Mouse (Mus musculus): ENCODE measurements around the gene Psd.

Gene Psd

DNA sequence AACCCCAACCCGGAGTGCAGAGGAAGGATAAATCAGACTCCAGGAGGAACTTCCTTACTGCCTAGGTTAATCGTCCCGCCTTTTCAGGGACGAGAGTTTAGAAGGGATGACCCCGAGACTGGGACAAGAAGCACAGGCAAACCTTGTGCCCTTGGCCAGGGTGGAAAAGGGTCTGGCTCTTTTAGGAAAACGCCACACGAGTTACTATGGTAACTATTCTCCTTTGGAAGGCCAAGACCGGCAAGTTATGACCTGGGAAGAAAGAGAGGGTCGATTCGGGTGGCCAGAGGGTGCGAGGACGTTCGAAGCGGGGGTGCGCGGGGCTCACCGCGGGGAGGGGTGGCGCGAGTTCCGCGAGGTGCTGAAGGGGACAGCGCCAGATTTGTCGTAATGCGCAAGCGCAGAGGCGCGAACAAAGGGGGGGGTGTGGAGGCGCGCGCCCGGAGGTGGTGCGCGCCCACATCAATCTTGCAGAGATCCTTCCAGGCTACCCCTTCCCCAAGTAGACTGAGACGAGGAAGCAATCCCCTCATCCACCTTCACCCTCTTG, at the start of gene Psd:
Psd (minus strand) TSS at position 401 of the 550 bp plus-strand sequence.
- DNase-seq (ENCODE audit: low spot score), result no peak

DNA sequence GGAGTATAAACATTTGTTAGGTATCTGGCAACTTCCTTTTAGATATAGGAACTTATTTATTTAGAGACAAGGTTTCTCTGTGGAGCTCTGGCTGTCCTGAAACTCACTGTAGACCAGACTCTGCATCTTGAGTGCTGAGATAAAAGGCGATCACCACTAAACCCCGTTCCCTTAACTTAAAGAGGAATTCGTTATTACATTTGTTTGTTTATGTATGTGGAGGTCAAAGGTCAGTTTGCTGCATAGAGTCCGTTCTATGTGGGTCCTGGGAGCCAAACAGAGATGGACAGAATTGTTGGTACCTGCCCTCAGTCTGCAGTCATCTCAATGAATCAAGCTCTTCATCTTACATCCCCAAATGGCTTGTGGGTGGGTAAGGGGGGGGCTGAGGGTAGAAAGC, 48.9 kb upstream of the Psd start:
- DNase-seq (ENCODE audit: low spot score), result no peak

DNA sequence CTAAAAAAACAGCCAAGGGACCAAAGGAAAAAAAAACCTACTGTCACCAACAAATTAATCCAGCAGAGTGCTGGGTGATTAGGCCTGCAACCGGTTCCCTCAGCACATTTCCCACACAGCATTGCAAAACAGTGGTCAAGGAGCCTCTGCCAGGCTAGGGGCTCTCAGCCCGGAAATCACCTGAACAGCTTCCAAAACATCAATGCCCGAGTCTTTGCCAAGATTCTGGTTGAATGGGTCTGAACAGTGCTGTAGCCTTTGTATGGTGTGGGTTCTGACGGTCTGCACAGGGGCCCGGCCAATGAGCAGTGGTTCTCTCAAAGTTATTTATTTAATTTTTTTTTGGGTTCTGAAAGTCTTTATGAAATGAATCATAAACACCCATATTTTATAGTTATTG, 48.5 kb upstream of the Psd start:
- no peak for DNase-seq (ENCODE audit: low spot score)

DNA sequence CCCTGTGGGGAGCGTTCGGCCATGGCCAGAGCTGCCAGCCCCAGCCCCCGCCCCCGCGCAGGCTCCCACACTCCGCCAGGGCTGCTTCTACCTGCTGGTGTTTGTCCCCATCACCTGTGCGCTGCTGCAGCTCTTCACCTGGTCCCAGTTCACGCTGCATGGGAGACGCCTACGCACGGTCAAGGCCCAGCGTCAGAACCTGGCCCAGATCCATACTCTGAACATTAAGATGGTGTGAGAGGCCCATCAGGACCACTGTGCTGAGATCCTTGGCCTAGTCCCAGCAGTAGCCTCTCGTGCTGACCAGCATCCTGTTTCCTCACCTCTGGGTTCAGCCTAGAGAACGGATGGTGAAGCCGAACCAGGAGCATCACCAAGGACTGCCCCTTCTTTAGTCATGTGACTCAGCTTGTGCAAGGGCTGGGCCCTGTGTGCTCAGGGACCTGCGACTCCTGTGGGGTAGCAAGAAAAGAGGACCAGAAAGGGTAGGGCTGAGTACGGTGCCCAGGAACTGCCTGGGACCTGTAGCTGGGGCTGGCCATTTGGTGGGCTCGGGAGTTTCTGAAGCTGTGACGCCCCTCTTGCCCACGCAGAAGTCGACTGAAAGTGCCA, 47.6 kb upstream of the Psd start:
- DNase-seq (ENCODE audit: low spot score), result no peak

DNA sequence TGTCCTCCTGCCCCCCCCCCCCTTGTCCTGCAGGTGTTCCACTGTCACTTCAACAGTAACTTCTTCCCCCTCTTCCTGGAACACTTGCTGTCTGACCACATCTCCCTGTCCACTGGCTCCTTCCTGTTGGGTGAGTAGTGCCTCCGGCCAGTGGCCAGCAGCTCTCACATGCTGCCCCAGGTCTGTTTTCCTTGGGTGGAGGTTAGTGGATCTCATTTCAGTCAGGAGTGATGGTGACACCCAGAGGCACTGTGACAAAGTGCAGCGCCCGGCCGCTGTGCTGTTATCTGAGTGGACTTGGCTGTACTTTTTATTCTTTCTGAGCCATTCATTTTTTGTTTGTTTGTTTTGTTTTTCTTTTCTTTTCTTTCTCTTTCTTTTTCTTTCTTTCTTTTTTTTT, 42.2 kb upstream of the Psd start:
- peak; percentile 68 for DNase-seq (ENCODE audit: low spot score)

DNA sequence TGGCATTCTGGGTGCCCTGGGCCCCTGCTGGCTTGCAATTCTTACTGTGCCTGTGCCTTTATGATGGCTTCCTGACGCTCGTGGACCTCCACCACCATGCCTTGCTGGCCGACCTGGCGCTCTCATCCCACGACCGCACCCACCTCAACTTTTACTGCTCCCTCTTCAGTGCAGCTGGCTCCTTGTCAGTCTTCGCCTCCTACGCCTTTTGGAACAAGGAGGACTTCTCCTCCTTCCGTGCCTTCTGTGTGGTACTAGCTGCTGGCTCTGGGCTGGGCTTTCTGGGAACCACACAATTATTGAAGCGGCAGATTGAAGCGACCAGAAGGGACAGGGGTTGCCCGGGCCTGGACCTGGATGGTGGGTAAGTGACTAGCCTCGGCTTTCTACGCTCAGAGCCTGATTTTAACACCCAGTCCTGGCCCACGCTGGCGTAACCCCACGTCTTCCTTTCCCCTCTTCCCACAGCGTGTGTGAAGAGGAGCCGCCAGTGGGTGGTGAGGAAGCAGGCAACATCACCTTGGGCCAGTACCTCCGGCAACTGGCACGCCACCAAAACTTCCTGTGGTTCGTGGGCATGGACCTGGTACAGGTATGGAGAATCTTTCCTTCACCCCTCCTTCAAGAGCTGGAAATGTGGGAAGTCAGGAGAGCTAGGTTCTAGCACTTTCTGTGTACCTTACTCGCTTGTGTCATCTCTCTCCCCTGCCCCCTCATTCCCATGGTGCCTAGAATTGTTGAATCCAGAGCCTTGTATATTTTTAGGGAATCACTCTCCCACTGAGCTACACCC, 41.0 kb upstream of the Psd start:
- DNase-seq (ENCODE audit: low spot score), result no peak

DNA sequence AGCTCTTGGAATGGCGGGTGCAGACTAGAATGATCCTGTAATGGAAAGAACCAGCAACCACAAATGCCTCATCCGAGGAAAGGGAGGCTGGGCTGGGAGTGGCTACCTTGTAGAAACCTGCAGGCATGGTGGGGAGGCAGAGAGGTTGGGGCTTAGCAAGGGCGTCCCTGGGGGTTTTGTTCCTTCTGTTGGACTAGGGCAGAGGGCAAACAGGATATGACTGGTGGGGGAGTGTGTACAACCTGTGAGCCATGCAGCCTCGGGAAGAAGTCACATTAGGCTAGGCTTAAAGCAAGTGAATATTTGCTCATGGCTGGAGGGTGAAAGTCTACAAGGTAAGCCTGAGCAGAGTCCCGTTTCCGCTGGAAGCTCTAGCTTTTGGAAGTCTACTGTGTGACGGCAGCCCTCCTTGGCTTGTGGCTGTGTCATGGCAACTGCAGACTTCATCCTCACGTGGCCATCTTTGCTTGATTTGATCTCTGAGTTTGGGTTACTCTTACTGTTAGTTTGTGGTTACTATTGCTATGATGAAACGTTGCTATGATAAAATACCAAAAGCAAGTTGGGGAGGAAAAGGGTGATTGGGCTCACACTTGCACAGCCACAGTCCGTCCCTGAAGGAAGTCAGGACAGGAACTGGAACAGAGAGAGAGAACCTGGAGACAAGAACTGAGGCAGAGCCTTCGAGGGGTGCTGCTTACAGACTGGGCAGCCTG, 36.5 kb upstream of the Psd start:
- no peak for DNase-seq (ENCODE audit: low spot score)

DNA sequence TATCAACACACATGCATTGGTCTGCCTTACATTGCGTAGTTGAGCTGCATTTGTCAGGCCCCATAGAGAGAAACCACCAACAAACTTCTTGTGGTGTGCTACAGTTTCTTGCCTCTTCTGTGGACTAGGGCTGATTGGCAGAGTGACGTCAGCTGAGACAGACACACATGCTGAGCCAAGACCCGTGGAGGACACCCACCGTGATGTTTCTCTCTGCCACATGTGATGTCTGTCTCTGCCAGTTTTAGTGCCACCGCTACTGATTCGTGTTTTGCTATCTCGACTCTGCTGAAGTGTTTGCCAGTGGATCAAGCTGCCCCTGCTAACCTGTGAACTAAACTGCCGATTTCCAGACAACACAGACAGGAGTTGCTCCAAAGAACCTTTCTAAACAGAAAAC, 35.1 kb upstream of the Psd start:
- no peak for DNase-seq (ENCODE audit: low spot score)

DNA sequence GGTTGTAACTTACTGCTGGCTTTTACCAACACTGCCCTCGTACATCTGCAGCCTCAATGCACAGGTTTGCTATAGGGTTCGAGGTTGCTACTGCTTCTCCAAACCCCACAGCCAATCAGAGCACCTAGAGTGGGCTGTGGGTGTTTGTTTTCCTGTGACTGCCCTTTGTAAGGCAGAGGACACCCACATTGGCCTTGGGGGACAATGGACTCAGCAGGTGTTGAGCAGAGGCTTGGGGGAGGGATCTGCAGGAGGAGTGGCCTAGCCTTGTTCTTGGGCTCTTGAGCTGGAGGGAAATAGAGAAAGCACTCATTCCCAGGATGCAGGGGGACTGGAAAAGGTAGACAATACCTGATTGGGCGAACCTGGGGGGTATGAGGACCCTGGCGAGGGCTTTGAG, 31.4 kb upstream of the Psd start:
- no peak for DNase-seq (ENCODE audit: low spot score)

DNA sequence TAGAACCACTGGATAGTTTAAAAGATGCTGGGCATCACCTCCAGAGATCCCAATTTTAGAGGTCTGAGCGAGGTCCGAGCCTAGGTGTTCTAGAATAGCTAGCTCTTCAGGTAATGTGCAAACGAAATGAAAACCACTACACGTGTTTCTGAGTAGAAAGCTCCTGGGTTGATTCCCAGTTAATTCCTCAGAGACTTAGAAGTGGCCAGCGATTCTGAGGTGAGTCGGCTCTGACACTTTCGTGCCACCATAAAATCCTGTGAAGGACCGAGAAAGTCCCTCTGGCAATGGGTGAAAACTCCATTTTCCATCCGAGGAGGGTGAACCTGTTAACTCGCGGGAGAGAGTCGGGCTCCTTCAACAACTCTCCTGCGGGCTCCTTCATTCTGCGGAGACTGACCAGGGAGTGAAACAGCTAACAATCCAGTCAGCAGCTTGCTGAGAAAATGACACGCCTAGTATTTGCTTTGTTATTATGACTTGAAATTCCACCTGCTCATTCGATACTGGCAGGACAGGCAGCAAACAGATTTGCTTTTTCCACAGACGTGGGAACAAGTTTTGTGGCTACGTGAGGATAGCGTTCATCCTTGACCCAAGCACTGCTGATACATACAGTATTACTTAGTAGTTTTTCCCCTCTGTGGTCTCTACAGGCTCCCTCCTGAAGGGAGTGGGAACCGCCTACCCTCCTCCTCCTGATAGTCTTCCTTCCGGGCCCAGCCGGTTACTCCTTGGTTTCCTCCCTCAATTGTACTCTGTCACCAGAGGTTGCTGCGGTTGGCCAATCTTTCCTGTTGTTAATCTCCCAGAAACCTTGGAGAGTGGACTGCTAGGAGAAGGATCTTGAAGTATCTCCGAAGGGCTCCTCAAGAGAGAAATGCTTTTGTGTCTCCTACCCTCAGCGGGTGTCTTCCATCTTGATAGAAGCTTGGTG, 30.7 kb upstream of the Psd start:
- DNase-seq (ENCODE audit: low spot score), result no peak

DNA sequence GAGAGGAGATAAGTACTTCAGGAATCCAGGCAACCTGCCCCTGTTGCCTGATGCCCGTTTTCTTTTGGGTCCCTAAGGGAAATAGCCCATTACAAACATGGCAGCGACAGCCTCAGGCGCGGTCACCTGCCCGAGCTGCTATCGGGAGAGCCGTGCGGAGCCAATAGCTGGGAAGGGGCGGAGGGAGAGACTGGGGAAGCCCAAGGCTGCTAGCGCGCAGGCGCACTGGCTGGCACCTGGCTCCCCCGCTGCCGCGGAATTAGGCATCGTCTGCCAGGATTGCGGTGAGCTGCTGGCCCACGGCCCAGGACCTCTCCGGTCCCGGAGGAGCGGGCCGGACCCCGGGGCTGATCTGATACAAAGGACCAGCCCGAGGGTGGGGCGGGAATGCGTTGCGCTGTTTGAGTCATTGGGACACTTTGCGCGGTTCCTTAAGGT, 29.8 kb upstream of the Psd start:
- DNase-seq (ENCODE audit: low spot score), result peak; percentile 89

DNA sequence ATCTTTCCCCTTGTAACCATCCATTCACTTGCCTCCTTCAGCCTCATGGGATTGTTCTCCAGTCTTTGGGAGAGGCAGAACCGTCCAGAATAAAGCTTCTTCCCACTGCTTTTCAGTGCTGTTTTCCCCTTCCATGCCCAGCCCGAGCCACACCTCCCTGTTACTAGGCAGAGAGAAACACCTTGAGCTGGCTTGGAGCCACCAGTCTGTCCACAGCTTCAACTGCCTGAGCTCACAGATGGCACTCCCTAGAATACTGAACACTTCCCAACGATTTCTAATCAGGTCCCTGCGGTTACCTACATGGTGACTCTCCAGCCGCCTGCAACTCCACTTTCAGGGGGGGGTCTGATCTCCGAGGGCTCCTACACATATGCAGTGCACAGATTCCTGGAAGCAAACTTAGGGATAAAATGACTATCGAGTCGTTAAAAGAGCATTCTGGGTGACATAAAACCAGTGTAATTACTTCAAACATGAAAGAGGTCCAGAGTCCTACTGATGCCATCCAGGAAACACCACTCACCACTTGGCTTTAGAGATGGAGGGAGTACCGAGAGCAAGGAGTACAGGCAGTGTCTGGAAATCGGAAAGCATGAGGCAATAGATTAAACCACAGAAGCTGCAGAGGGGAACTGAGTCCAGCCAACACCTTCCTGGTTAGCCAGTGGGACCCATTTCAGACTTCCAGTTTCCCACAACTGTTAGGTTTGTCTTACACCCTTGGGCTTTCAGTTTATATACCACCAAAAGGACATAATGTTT, 23.4 kb upstream of the Psd start, which contains the start of gene 2310034G01Rik:
2310034G01Rik (minus strand) TSS at position 135 of the 765 bp plus-strand sequence.
- DNase-seq (ENCODE audit: low spot score), result no peak

DNA sequence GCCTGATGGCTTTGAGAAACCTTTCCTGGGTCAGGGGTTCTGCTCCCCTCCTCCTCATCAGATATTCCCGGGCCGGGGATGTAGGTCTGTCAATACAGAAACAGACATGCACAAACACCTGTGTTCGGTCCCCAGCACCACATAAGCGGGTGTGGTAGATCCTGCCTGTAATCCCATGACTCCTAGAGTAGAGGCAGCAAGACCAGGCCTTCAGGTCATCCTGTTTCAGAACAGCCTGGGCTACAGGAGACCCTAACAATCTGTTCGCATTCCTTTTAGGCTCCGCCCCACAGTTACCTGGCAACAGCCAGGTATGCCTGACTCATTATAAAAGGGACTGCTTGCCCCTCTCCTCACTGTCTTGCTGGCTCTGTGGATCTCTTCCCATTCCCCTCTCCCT, 22.6 kb upstream of the Psd start:
- DNase-seq (ENCODE audit: low spot score), result no peak

DNA sequence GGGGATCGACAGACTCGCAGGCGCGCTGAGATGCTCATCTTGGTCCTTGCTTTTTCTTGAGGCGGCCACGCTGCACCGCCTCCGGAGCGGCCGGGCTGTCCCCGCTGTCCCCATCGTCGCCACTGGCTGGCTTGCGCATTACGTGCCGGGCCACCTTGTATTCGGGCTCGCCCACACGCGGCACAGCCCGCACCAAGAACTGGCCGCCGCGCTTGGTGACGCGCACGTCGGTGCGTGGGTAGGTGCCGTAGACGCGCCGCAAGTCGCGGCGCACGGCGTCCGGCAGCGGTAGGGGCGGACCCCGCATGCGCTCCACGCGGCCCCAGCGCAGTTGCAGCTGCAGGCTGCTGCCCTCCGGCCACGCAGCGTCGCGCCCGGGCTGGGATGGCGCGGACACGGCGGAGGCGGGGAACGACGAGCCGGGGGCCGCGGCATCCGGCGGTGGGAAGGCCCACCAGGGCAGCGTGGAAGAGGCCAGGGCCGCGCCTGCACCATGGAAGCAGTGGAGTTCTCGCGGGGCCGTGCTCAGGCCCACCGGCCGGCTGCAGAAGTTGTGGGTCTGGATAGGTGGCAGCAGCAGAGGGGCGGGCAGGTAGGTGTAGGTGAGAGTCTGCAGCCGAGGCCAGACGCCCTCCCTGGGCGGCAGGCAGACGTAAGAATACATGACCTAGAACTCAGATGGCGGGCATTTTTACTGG, 22.0 kb upstream of the Psd start:
- DNase-seq (ENCODE audit: low spot score), result peak; percentile 81

DNA sequence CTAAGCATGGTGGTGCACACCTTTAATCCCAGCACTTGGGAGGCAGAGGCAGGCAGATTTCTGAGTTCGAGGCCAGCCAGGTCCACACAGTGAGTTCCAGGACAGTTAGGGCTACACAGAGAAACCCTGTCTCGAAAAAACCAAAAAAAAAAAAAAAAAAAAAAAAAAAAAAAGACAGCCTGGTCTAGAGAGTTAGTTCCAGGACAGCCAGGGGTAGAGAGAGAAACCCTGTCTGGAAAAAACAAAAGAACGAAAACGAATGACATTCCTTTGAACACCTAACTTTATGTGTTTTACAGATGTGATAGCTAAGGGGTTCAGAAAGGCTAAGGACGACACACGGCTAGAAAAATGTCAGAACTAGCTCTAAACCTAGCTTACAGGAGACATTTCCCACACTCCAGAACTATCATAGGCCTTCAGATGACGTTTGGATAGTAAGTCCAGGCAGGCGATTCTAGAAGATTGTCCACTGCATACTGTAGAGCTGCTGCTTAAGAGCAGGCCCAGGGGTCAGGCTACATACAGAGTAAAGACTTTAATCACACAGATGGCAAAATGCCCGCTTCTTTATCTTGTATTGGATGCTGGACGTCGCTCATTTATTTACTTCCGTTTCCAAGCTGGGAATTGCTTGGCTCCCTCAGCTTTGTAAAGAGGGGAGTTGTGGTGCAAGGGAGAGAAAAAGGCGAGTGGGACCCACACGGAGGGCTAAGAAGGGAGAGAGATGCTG, 21.1 kb upstream of the Psd start:
- DNase-seq (ENCODE audit: low spot score), result no peak

DNA sequence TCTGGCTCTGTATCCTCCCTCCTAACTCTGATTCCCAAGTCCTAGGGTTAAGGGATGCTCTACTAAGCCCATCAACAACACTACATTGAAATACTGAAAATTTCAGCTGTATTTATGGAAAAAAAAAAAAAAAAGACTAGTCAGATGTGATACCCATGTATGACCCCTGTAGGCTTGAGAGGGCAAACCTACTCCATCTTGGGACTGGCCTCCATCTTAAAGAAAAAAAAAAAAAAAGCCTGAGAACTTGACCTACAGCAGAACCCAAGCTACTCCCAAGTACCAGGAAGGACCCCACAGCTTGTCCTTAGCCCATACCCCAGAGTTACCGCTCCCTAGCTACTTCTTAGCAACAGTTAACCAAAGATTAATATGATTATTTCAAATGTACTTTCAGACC, 20.2 kb upstream of the Psd start:
- no peak for DNase-seq (ENCODE audit: low spot score)

DNA sequence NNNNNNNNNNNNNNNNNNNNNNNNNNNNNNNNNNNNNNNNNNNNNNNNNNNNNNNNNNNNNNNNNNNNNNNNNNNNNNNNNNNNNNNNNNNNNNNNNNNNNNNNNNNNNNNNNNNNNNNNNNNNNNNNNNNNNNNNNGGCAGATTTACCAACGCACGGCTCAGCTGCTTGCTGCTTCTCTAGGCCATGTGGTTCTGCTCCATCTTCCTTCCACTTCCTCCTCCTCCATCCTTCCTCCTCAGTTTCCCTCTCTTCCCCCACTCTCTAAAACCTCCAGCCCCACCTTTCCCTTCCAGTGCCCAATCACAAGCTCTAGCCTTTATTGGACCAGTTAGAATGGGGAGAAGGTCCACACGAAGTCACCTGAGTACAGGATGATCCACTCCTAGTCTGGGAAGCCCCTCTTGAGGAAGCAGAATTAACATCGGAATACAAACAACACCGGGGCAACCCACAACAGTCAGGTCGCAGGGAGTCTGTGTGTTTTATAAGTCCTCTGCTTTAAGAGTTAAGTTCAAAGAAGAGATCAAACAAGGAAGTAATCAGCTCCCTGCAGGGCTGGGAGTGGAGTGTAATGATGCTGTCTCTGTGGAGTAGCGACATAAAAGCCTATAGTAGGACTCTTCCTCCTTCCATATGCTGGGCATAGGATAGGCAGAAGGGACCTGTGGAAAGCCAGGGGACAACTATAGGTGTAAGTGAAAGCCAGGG, 17.9 kb upstream of the Psd start:
- no peak for DNase-seq (ENCODE audit: low spot score)

DNA sequence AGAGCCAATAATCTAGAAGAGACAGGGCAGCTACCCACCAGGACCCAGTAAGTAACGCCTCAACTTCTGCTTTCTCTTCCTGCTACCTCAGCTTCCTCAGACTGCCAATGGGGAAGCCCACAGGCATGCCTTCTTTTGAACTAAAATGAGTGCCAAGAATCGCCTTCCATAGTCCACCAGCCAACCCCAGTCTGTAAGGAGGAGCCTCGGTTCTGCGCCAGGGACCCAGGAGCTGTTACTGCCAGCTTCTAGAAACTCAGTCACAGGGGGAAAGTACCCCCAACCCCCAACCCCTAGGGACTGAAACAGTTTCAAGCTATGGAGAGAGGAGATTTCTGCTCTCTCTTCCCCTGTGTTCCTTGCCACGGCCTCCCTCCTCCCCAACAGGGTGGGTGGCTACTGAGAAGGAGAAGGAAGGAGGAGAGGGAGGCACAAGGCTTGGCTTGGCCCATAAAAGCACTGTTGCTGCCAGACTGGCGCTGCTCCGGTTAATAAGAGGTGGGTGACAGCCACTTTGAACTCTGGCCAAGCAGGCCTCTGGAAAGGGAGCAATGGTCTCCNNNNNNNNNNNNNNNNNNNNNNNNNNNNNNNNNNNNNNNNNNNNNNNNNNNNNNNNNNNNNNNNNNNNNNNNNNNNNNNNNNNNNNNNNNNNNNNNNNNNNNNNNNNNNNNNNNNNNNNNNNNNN, 12.5 kb upstream of the Psd start:
- DNase-seq (ENCODE audit: low spot score), result no peak

All from urinary bladder, postnatal 14 days (tissue).